Mouse (Mus musculus): ENCODE measurements around the gene Wipi1. TPM values are rescaled to one million over a fixed set of nuclear protein-coding genes. Genes with fewer than 3 reads are reported as not detected.
"Not testable (repeated sequence)": the region's sequence is repeated elsewhere in the genome, so short reads cannot be mapped to it uniquely, and the experiment has no call there.

The Wipi1 gene
- polyA plus RNA-seq, 2 experiments from 2014 or later, result not detected

DNA sequence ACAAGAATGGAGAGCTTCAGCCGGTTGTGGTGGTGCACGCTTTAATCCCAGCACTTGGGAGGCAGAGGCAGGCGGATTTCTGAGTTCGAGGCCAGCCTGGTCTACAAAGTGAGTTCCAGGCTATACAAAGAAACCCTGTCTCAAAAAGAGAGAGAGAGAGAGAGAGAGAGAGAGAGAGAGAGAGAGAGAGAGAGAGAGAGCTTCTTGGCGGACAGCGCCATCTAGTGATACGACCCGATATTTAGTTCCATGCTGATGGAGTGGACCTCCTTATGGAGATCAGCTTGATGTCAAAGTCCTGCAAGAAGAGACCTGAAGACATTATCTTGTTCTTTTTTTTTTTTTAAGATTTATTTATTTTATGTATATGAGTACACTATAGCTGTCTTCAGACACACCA lies 7.3 kb upstream of the Wipi1 start:
- not testable (repeated sequence) for ATAC-seq

GRCm38 (mm10) chr11:109616766-109617165 lies 5.0 kb upstream of the Wipi1 start:
- no peak for ATAC-seq

DNA sequence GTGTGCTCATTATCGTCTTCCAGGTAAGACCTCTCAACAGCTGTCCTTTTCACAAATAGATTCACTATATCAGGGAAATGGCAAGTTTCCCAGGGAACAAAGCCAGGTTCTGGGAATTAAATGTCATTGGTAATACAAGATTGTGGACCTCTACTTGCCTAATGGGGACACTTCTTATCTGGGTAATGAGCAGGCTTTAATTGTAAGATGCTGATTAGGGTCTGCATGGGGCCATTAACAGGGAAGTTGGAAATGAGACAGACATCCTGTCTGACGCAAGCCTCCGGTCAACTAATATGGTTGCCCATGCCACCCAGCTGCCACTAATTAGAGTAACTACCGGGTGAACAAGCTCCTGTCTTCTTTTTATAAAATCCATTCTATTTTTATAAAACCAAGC lies 4.6 kb upstream of the Wipi1 start:
- ATAC-seq, result no peak

- ATAC-seq, result no peak
Observed at GRCm38 (mm10) chr11:109615286-109615685, 3.5 kb upstream of the Wipi1 start.

DNA sequence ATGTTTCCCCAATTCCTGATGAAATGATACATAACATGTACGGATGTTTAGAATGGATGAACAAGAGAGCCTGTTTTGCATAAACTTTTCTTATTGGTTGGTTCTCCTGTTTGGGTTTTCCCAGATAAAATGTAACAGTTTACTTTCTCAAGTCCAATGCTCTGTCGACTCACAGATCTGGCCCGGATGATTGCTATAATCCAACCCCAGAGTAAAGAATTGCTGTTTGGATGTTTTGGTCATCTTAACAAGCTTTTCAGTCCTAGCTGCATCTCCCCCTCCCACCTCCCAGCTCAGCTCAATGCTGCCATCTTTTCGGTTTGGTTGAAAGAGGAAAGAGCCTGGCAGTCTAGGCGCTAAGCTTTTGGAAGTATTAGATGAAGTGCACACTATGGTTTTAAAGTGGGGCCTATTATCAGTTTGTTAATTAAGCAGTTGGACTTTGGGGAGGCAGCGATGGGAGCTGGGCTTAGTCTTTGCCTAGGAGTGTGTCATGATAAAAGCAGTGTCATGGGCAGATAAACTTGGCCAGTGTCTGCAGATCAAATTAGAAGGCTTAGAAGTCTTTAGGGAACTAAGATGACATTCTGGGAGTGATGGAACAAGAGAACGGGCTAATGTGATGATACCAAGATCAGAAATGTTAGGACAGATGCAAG lies 1.2 kb upstream of the Wipi1 start:
- no peak for ATAC-seq

GRCm38 (mm10) chr11:109610795-109611302 lies 918 bp downstream of the Wipi1 start:
- peak; percentile 1 for ATAC-seq

DNA sequence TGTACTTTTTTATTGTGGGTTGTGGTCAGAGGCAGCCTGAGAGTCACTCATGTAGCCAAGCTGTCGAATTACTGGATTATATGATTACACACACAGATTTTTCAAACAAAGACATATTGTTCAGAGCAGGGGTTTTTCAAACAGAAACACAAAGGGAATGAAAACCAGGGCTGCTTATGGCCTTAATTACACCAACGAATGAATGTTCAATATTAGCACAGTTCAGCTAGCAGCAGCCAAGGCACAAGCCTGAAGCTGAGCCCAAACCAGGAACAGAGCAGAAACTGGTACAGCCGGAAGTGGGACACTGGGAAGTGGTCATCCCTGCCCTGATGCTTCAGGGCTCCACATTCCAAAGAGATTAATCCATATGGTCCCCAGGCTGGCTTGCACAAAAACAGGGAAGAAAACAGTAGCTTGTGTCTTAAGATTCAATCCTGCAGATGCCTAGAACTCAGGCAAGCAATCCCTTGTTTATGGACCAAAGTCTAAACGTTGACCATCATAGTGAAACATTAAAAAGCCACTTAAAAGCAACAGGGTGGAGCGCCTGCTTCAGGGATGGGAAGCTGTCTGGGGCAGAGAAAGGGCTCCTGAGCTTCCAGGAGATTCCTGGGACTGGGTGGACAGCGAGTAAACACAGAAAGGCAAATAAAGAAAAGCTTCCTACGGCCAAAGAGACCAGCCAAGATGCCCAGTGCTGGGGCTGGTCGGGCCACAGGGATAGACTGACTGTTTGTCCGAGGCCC lies 1.5 kb downstream of the Wipi1 start:
- no peak for ATAC-seq

GRCm38 (mm10) chr11:109608976-109609625 lies 2.7 kb downstream of the Wipi1 start:
- no peak for ATAC-seq

DNA sequence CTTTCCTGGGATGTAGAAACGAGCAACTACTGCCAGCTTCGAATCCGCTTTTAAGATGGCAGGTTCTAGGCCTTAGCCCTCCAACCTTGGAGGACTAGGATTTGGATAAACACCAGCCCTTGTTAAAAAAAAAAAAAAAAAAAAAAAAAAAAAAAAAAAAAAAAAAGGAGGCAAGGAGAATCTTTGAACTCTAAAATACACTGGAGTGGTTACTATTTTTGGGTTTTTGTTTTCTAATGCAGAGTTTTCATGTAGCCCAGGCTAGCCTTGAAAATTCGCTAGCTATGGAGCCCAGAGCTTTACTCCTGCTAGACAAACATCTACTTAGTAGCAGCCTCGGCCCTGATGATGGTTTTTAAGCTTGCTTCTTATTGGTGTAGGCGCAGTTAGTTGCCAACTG lies 4.2 kb downstream of the Wipi1 start:
- ATAC-seq, result no peak

DNA sequence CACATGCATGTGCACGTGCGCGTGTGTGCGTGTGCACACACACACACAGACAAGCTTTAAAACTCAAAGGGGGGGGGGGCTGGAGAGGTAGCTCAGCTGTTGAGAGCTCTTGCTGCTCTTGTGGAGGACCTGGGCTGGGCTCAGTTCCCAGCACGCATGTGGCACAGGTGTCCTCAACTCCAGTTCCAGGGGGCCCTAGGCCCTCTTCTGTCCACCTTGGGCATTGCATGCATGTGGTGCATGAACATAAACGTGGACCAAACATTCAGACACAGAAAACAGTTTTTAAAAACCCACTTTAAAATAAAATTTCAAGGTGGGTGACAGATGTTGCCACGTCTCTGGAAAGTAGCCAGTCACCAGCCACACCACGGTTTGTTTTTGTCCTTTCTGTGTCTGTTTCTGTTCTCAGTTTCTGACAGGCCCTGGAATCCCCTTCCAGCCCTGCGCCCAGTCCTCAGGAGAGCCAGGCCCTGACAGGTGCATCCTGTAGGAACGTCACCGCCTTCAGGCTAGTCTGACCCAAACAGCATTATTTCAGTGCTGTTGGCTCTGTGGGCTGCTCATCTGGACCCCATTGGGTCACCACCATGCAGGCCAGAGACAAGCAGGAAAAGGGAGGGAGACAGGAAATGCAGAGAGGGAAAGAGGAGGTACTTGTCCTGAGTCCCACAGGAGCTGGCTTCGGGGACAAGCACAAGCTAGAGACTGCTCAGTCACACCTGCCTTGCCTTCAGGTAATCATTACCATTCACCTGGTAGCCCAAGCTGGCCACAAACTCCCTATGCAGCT lies 12.8 kb downstream of the Wipi1 start:
- ATAC-seq, result no peak

DNA sequence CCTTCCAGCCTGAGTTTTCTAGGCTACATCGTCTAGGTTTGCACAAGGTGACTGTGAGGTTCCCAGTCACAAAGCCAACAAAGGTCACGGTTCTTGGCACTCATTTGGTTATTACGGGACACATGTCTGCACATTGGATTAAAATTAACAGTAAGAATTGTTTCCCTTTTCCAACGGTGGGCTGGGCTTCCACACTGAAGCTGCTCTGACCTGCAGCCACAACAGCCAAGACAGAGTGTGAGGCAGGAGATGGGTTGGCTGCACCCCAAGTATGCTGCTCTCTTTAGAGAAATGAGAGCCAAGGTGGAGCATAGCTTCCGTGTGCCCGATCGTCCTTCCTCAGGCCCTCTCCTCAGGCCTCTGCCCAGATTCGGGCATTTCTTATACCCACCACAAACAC lies 17.0 kb downstream of the Wipi1 start:
- no peak for ATAC-seq

DNA sequence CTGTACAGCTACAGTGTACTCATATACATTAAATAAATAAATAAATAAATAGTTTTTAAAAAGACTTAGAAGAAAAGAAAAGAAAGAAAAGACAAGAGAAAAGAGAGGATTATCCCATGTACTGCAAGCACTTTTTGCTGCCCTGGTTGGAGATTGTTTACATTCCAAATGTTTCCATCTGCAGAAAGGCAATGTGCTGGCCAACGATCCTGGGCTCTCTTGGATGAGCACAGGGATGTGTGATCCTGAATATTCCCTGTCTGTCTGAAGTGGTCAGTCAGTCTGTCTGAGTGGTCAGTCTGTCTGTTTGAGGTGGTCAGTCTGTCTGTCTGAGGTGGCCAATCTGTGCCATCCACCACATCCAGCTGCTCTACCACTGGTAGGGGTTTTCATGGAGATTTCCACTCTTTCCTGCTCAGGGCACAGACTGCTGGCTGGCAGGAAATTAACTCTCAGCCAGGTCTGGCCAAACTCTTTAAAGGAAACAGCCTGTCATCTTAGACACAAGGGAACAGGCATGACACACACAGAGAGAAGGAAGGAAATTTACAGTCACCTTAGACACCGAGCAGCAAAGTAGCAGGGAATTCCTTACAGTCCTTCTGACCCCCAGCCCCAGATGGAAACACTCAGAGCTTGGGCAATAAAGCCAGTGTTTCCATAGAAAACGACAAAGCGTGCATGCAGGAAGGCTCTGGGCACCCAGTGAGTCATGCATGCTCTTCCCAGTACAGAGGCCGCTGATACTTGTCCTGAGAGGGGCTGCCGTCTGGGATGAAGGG lies 18.4 kb downstream of the Wipi1 start:
- no peak for ATAC-seq

DNA sequence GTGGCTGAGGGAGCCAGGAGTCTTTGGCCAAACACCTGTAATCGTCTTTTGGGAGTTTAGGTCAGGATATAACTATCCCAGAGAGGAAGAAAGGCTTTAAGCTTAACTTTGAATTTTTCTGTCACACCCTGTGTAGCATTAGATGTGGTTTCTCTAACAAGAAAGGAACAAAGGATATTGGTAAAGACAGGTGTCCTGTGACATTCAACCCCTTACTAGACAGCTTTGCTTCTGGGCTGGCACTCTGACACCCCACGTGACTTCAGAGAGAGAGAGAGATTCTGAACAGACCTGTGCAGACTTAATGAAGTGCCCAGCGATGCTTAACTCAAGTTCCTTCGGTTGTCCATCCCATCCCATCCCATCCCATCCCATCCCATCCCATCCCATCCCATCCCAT lies 20.3 kb downstream of the Wipi1 start:
- ATAC-seq, result peak; percentile 75

DNA sequence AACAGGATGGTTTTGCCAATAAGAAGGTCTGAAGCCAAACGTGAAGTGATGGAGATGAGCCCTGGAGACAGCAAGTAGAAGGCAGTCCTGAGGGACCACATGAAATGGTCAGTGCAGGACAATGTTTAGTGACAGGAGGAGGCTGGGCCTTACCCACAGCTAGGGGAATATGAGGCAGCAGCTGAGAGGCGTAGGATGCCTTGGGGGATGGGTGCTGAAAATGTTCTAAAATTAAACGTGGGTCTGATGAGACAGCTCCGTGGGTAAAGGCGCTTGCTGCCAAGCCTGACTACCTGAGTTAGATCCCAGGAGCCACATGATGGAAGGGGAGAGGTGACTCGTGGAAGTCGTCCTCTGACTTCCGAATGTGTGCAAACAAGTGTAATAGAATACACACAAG lies 21.8 kb downstream of the Wipi1 start:
- ATAC-seq, result no peak

GRCm38 (mm10) chr11:109587638-109588374 lies 24.0 kb downstream of the Wipi1 start:
- no peak for ATAC-seq

DNA sequence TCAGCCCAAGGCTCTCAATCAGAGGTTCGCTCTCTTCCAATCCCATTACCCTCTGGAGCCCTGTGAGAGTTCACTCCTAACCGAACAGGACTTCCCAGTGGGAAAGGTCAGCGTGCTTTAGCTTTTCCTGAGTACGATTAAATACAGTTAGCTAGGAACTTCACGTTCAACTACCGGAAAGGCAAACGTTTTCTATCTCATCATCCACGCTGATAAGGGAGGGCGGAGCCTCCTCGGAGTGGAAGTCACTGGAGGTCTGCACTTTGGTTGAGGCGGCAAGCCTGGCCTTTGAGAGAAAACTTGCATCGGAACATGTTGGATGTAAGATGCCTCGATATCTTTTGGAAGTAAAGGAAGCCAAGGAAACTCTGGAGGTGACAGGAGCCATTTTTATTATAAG lies 24.7 kb downstream of the Wipi1 start:
- ATAC-seq, result no peak

DNA sequence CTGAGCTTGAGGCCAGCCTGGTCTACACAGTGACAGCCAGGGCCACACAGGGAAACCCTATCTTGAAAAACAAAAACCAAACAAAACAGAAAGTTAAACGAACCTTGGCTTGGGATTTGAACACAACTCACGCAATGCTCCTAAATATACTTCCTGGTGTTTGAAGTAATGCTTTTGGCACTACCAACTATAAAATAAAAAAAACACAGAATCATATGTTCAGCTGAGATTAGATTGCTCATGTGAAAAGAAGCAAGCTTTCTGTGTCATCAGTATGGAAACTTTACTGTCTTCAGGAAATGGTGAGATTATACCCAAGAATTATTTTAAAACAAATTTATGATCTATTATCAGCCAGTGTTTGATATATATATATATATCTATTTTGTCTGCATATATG lies 25.3 kb downstream of the Wipi1 start:
- ATAC-seq, result no peak

GRCm38 (mm10) chr11:109584843-109585713 lies 26.7 kb downstream of the Wipi1 start:
- ATAC-seq, result peak; percentile 88

- no peak for ATAC-seq
Observed at GRCm38 (mm10) chr11:109583986-109584385, 27.8 kb downstream of the Wipi1 start.

DNA sequence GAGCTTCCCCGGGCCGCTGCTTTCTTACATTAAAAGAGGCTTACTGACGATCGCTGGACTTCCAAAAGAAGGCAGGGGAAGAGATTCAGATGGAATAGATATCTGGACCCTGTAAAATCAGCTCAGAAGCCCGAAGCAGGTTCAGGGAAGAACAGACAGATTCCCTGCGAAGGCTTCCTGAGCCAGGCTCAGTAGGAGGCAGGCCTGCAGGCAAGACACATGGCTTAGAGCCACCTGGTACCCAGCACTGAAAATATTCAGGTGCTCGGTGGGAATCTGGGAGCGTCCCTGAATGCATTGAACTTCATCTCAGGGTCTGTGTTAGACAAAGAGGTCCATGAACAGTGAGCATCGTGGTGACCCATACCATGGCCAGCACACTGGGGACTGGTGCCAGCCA lies 31.8 kb downstream of the Wipi1 start:
- ATAC-seq, result no peak

All from CD4-positive, CD25-positive, alpha-beta regulatory T cell, adult 4 months (primary cell).